Mouse (Mus musculus): ENCODE measurements around the gene Cdc42ep1.

Cdc42ep1 gene

GRCm38 (mm10) chr15:78842371-78843163, at the start of gene Cdc42ep1:
Gene Cdc42ep1 (plus strand): TSS chr15:78842624.
- no peak for DNase-seq (ENCODE audit: low spot score in 2 of 2)

GRCm38 (mm10) chr15:78796196-78797059, 46.0 kb upstream of the Cdc42ep1 start:
- DNase-seq (ENCODE audit: low spot score in 2 of 2) = no peak

GRCm38 (mm10) chr15:78797060-78797329, 45.4 kb upstream of the Cdc42ep1 start:
- DNase-seq (ENCODE audit: low spot score in 2 of 2) = no peak

- no peak for DNase-seq (ENCODE audit: low spot score in 2 of 2)
Observed at GRCm38 (mm10) chr15:78799029-78799428, 43.4 kb upstream of the Cdc42ep1 start.

DNA sequence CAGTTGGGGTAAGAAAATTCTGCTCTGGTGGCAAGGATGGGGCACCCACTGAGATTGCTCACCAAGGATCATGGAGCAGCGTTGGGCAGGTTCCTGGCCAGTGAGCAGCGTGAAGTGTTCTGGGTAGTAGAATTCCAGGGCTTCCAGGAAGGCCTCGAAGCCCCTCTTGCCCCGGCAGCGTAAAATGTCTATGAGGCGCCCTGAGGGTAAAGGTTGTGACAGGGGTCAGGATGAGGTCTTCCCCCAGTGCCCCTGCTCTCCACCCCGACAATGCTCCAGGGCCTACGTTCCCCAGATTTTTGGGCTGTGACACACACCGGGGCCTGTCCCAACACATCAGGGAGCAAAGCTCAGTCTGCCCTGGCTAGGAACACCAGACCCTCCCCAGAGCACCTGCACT, 40.9 kb upstream of the Cdc42ep1 start:
- DNase-seq (ENCODE audit: low spot score in 2 of 2) = no peak

GRCm38 (mm10) chr15:78801971-78802741, 40.3 kb upstream of the Cdc42ep1 start:
- DNase-seq (ENCODE audit: low spot score in 2 of 2) = no peak

DNA sequence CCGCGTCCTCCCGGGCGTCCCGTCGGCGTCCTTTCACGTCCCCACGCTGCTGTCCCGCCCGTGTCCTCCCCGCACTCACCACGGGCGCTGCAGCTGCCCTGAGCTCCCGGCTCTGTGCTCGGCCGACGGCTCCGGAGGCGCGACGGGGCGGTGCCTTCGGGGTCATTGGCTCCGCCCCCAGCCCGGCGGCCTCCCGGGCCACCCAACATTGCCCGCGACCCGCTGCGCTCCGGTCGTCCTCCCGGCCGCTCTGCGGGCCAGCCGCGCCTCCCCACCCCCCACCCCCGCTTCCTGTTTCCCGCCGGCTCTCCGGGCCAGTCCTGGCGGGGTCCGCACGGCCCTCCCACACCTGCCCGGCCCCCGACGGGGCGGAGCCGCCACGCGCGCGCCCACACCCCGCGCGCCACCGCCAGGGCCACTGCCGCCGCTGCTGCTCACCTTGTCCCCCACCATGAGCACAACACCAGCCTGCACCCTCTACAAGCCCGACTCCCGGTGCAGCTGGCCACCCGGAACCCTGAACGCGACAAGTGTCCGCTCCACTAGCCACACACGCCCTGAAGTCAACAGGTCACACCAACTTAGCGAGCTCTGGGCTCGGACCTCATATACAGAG, 39.5 kb upstream of the Cdc42ep1 start, which contains the start of gene Card10:
Gene Card10, minus strand, starts transcription at position 267 of the 616 bp plus-strand sequence.
- no peak for DNase-seq (ENCODE audit: low spot score in 2 of 2)

- no peak for DNase-seq (ENCODE audit: low spot score in 2 of 2)
Observed at GRCm38 (mm10) chr15:78803499-78803900, 38.9 kb upstream of the Cdc42ep1 start.

DNA sequence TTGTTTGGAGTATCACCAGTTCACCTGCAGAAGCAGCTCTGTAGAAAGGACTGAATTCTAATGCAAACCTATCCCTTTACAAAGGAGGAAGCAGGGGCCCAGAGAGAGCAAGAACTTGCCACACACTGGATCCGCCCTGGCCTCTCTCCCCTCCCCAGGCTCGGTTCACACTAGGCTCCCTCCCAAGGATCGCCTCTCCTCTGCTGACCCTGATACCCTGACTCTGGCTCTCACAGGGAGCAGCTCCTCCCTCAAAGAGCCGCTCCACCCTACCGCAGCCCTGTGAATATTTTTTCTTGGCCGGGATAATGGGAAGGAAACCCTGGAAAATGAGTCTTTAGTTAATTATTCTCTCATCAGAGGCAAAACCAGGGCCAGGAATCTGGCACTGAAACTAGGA, 38.1 kb upstream of the Cdc42ep1 start:
- no peak for DNase-seq (ENCODE audit: low spot score in 2 of 2)

- DNase-seq (ENCODE audit: low spot score in 2 of 2) = no peak
Observed at GRCm38 (mm10) chr15:78805351-78805750, 37.1 kb upstream of the Cdc42ep1 start.

- no peak for DNase-seq (ENCODE audit: low spot score in 2 of 2)
Observed at GRCm38 (mm10) chr15:78806614-78807013, 35.8 kb upstream of the Cdc42ep1 start.

- DNase-seq (ENCODE audit: low spot score in 2 of 2) = no peak
Observed at GRCm38 (mm10) chr15:78807141-78807540, 35.3 kb upstream of the Cdc42ep1 start.

DNA sequence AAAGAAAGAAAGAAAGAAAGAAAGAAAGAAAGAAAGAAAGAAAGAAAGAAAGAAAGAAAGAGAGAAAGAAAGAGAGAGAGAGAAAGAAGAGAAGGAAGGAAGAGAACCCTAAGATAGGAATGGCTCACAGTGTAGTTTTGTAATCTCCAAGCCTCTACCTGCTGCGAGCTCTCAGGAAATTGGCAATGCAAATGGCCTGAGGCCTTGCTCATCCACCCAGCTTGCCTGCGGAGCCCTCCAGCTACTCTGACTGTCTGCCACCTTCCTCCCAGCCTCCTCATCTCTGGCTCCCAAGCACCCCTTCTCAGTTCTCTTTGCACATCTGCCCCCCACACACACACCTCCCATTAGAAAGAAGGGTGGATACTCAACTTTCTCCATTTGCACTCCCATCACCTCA, 33.4 kb upstream of the Cdc42ep1 start:
- no peak for DNase-seq (ENCODE audit: low spot score in 2 of 2)

DNA sequence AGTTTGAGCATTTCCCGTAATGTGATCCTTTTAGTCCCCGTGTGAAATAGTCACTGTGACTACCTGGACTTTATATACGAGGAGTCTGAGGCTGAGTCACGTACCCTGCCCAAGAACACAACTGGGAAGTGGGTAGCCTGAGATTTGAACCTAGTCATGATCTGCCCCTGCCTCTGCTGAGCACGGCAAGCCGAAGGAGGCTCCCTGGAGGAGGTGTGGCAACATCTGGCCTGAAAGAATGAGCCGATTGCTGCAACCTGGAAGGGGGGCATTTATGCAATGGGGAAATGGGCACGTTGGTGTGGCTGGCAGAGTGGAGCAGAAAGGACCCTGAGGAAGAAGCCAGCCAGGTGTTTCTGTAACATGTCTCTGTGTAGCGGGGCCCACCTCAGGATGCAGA, 32.7 kb upstream of the Cdc42ep1 start:
- DNase-seq (ENCODE audit: low spot score in 2 of 2) = no peak

GRCm38 (mm10) chr15:78810146-78810545, 32.3 kb upstream of the Cdc42ep1 start:
- DNase-seq (ENCODE audit: low spot score in 2 of 2) = no peak

GRCm38 (mm10) chr15:78813603-78814002, 28.8 kb upstream of the Cdc42ep1 start:
- no peak for DNase-seq (ENCODE audit: low spot score in 2 of 2)

DNA sequence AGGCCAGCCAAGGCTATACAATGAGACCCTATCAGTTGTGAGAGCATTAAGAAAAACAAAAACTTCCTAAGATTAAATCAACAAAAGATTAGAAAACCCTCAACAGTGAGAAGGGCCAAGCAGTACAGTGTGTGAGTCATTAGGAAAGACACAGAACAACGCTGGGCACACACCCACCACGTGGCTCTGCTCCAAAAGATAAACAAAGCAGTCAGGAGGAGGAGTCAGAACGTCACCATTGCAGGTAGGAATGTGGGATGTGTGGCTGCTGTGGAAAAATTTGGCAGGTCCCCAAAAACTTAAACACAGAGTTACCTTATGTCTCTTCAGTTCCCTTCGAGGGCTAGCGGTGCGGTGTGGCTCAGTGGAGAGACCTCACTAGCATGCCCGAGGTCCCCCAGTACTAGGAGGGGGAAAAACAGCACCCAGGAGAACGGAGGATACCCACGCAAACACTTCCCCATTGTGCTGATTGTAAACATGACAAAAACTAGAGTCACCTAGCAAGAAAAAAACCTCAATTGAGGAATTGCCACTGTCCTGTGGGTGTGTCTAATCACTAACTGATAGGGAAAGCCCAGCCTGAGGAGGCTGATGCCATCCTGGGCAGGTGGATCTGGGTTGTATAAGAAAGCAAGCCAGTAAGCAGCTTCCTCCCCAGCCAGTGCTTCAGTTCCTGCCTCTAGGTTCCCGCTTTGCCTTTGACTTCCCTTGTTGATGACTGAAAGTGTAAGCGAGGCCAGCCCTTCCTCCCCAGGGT, 26.9 kb upstream of the Cdc42ep1 start:
- no peak for DNase-seq (ENCODE audit: low spot score in 2 of 2)

GRCm38 (mm10) chr15:78816074-78816391, 26.4 kb upstream of the Cdc42ep1 start:
- no peak for DNase-seq (ENCODE audit: low spot score in 2 of 2)

DNA sequence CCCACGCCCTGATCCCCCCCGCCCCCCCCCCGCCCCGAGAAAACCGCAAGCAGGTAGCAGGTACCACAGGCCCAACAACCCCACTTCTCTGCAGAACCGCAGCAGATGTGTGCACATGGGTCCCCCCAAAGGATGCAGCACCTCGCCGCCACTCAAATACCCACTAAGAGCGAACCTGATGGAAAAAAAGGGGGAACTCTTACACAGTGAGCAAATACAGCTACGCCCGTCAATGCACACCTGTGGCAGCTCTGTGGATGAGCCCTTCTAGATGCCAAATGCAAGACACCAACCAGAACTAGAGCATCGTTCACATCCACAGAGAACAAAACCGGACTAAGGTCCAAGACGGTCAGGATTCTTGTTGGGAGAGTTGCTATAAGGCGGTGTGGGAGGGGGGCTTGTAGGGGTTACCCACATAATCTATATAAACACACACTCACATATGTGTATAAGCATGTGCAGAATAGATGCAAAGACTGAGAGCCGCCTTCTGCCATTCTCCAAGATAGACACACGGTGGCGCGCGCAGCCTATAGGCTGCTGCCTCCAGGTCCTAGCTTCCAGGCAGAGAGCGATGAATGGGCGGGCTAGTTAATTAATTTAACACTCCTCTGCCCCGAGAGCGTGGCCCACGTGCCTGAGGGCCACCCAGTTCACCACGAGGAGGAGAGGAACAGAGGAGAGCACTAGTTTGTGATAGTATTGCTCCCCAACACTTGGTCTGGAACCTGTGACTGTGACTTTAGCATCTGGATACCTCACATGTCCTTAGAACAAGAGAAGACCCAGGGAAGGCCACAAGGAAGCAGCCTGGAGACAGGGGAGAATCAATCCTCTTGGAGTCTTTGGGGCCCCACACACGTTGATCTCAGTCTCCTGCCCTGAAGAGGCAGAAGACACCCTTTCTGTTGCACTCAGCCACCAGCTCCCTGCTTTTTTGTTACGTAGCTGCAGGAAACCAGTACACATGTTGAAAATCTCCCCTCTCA, 15.9 kb upstream of the Cdc42ep1 start:
- peak in 1 of 2 experiments; percentile 66 for DNase-seq (ENCODE audit: low spot score in 2 of 2)

DNA sequence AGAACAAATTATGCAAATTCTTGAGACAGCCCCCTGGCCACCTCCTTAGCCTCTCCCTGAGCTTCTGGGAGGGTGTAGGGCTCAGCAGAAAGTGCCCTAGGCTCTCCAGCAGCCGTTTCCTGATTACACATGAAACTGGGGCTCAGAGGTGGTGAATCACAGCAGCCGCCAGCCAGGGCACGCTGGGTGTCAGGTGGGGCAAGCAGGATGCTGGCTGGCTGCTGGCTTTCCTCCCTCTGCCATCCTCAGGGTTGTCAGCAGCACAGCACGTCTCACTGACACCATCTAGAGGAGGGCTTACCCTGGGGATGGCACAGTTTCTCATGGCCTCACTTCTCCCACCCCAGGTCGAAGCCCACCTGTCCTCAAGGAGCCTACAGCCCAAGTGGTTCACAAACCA, 14.1 kb upstream of the Cdc42ep1 start:
- DNase-seq (ENCODE audit: low spot score in 2 of 2) = no peak
